Mouse (Mus musculus) brown adipose tissue, adult 24 weeks (tissue): ENCODE measurements around the gene Carmil3. TPM values are rescaled to one million over a fixed set of nuclear protein-coding genes. Genes with fewer than 3 reads are reported as not detected.

Experiments
- H3K27ac ChIP-seq: fragments of 200-500 bp; replicated peaks from 2 replicates; pipeline ENCODE4 v1.5.1; 2012; ENCODE audit warnings: low read depth, mild to moderate bottlenecking, low read length
- H3K4me1 ChIP-seq: fragments of 200-500 bp; 2 replicates; pipeline ENCODE4 v1.6.1; 2012; ENCODE audit warnings: low read length, mixed read lengths; ENCODE audit not compliant: control insufficient read depth, insufficient read depth, insufficient read length
- H3K4me3 ChIP-seq: fragments of 200-500 bp; 2 replicates; pipeline ENCODE4 v1.5.1; 2012; ENCODE audit warnings: low read depth, mild to moderate bottlenecking, low read length, moderate library complexity; ENCODE audit not compliant: insufficient read depth
- polyA plus RNA-seq: library from polyadenylated mRNA; stranded (reverse); fragments of >200 nt; gene quantifications from 2 replicates; pipeline ENCODE4 v1.2.4, GENCODE M21; 2012; ENCODE audit not compliant: missing spikeins, insufficient read depth, insufficient read length

Carmil3 gene
- polyA plus RNA-seq, 1 experiment, result 0.48 TPM

DNA sequence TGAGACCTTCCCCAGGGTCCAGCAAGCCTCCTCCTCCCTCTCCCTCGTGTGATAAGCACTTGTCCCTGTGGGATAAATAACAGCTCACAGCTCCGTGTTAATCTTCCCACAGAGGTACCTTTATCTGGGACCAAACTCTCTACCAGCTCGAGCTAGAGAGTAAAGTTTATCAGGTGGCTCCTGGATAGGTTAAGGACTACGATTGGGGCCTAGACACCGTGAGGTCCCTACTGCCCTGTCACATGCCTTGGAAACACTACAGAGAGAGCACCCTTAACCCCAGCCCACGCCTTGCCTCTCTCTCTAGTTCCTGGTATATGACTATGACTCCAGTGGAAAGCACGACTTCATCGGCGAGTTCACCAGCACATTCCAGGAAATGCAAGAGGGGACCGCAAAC, 23.5 kb downstream of the Carmil3 start:
- Histone ChIP-seq H3K4me1 (no peaks in the 10 kb centered on the region), H3K4me3 (no peak overlapping the region), H3K27ac (no peak overlapping the region)

DNA sequence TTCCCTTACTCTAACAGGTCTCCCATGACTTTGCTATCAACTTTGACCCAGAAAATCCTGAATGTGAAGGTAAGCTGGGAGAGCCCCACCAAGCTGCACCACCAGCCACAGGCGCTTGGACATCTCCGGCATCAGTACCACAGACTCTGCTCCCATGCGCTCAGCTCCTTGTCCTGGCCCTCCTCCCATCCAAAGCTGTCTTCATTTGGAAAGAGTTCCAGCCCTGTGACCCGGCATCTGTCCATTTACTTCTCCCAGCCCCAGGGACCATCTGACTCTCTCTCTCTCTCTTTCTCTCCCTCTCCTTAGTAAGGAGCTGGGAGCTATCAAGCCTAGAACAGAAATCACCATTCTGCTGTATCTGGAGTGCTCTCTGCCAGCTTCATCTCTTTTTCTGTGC, 25.4 kb downstream of the Carmil3 start:
- H3K4me3 ChIP-seq, result no peak overlapping the region

DNA sequence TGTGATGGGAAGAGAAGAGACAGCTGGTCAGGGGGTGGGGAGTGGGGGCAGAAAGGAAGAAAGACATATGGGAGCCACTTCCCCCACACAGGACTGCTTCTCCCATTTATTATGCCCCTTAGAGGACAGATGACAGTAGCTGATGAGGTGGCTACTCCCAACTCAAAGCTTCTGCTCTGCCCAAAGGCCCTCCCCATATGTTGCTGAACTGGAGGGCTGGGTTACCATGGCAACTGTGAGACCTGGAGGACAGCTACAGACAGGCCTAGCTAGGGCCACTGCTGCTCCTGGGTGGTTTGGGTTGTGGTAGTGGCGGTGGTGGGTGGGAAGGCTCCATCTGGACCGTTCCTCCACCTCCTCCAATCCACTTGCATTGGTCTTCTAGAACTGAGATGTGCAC, 28.4 kb downstream of the Carmil3 start:
- Histone ChIP-seq H3K4me3 (no peak overlapping the region), H3K27ac (no peak overlapping the region), H3K4me1 (no peaks in the 10 kb centered on the region)

More for the DNA sequence above, 25.4 kb downstream of the Carmil3 start:
- Histone ChIP-seq H3K27ac (no peak overlapping the region), H3K4me1 (no peaks in the 10 kb centered on the region)

DNA sequence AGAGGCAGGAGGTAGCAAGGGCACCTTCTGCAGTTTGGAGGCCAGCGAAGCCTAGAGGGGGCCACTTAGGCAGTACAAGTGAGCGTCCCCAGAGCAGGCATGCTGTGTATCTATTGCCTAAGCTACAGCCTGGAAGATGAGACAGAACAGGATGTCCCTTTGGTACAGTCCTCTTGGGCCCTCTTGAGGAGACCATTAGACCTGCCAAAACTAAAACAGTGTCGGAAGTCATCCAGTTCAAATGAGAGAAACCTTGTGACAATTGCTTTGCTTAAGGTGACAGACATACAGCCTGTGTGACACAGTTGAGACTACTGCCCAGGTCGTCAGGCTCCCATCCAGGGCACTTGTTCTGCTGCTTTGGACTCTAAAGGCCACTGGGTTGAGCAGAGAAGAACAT, 29.2 kb downstream of the Carmil3 start:
- no peaks in the 10 kb centered on the region for H3K4me1 ChIP-seq
- no peak overlapping the region for H3K4me3 ChIP-seq

DNA sequence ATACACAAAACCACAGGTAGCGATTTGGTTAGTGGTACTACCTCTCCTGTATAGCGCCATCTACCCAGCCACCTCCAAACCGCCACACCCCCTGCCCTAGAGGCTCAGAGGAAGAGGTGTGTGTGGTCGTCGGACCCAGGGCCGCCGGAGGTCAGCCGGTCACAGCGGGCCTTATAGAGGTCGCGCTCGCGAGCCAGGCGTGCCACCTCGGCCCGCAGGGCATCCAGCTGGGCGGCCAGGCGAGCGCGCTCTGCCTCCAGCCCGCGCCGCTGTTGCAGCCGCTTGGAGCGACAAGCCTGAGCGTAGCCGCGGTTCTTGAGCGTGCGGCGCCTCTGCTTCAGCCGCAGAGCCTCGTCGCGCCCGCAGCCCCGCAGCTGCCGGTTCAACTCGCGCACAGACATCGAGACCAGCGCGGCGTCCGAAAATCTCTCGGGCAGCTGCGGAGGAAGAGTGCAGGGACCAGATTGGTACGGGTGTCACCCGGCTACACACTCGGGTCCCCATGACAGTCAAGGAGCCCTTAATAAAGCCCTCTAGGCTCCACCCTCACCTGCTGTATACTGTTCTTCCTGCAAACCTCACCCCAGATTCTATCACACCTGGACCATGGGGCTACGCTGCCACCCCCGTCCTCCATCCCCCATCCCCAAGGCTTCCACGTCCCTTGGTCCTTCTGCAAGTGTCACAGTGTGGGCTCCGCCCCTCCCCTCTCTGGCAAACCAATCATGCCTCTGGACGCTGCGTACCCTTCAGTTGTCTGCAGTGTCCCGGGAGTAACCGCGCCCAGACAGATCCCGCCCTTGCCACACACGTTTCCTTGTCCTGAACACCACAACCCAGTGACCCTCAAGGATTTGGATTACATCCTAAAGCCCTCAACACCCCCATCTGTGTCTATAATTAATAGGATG, 30.3 kb downstream of the Carmil3 start:
- no peaks in the 10 kb centered on the region for H3K4me1 ChIP-seq
- peak overlapping the region; percentile 36 for H3K4me3 ChIP-seq
- H3K27ac ChIP-seq, result no peak overlapping the region

More for the DNA sequence above, 29.2 kb downstream of the Carmil3 start:
- no peak overlapping the region for H3K27ac ChIP-seq

DNA sequence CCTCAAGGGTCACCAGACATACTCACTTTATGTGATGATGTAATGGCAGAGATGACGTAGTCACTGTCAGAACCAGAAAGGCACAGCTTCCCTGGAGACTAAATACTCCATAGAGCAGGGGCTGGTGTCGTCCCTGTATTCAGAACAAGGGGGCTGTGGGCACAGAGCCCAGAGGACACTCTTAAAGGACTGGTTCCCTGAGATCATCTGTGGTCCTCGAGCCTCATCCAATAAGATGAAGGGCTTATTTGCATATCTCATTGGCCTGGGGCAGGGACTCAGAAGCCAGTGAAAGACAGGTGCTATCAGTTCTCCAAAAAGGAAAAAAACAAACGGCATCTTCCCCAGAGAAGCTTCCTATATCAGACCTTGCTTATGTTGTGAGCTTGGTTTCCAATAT, 33.6 kb downstream of the Carmil3 start:
- H3K4me1 ChIP-seq, result no peaks in the 10 kb centered on the region
- H3K27ac ChIP-seq, result no peak overlapping the region
- H3K4me3 ChIP-seq, result no peak overlapping the region

DNA sequence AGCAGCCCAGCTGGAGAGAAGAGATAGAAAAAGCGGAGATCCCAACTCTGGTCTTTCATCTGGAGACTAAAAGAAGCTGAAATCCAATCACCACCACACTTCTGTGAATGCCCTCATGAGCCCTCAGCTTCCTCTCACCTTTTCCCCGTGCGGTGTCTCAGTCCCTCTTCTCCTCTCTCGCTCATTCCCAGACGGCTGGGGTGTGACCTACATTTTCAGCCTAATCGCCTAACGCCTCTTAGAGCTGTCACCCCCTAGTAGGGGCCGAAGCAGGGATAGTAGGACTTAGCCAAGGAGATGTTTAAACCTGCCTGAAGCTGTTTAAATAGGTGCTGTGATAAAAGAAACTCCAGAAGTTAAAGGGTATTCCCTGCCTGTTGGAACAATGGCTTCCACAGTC, 34.3 kb downstream of the Carmil3 start, which contains the start of gene Nrl:
Gene Nrl, minus strand, starts transcription at position 197 of the 400 bp plus-strand sequence.
- Histone ChIP-seq H3K27ac (no peak within 1 kb of the TSS), H3K4me3 (no peak within 1 kb of the TSS), H3K4me1 (no peaks in the 10 kb centered on the region)

DNA sequence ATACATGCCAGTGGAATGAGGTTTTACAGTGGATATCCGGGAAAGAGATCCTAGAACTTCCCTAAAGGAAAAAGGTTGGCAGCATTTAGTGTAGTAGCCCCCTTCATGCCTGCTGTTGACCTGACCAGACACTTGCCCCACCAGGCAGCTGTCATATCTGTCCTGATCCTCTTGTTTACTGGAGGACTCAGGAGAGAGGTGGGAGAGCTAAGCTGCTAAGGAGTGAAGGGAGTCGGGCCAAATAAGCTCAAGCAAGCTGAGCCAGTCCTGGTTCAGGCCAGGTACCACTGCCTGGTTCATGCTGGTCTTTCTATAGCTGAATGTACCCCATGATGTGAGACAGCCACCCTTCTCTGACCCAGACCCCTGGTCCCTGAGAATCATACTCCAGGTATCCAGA, 36.2 kb downstream of the Carmil3 start:
- Histone ChIP-seq H3K4me1 (no peaks in the 10 kb centered on the region), H3K4me3 (no peak overlapping the region), H3K27ac (no peak overlapping the region)

DNA sequence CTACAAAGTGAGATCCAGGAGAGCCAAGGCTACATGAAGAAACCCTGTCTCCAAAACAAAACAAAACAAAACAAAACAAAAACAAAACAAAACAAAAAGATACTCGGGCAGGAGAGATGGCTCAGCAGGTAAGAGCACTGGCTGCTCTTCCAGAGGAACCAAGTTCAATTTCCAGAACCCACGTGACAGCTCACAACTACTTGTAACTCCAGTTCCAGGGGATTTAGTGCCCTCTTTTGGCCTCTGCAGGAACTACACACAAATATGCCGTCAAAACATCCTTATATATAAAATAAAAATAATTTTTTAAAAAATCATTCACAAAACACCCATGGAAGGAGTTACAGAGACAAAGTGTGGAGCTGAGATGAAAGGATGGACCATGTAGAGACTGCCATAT, 37.5 kb downstream of the Carmil3 start:
- Histone ChIP-seq H3K27ac (no peak overlapping the region), H3K4me3 (no peak overlapping the region), H3K4me1 (no peaks in the 10 kb centered on the region)

DNA sequence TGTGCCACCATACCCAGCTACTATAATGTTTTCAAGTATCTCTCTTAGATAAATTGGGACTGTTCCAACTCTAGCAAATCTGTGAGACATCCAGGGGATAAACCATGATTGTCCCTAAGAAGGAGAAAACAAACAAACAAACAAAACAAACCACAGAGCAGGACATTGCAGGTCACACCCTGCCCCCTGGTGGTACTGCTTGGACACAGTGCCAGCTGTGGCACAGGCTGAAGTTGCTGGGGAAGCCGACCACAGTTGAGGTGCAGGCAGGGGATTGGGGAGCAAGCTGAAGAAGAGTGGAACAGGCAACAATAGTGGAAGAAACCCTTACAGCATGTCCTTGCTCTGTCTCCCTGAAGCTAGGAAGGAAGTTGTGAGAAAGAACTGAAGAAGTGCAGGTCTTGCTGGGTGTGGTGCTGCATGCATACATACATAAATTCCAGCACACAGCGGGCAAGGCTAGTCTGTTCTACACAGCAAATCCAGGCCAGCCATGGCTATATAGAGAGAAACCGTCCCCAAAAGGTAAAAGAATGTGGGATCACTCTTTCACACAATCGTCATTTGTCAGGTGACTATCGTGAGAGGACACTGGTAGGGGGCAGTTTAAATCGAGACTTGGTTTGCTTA, 45.8 kb downstream of the Carmil3 start:
- Histone ChIP-seq H3K4me1 (no peaks in the 10 kb centered on the region), H3K4me3 (no peak overlapping the region), H3K27ac (no peak overlapping the region)

DNA sequence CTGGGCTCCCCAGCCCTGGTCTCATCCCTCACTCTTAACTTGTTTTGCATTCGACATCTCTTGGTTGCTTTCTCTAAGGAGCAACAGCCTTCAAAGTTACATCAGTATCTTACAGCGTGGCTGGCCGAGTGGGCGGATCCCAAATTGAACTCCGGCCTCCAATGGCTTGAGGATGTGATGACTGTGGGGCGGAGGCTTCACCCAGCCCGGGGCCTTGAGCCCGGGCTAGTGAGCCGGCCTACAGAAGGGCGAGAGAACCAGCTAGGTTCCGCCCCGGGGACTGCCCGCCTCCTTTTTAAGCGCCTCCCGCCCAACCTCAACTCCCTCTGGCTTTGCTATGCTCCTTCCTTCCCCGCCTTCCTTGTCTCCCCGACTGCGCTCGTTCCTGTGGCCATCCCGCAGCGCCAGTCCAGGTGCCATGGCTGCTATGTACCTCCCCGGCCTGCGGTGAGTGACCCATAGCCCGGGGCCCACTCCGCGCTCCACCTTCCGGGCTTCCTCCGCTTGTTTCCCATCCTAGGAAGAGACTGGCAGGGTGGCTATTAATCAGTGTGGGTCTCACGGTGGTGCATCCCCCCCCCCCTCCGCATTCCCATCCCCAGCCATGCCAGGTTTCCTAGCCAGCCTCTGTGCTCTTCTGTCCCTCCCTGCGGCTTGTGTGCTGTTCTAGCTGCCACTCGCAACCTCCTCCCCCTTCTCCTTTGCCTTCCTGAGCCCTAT, 49.8 kb downstream of the Carmil3 start, which contains the start of gene Pck2:
Gene Pck2, plus strand, starts transcription at position 200 of the 720 bp plus-strand sequence.
- H3K4me3 ChIP-seq, result peak within 1 kb of the TSS; percentile 75
- no peaks in the 10 kb centered on the region for H3K4me1 ChIP-seq
- peak within 1 kb of the TSS; percentile 64 for H3K27ac ChIP-seq

DNA sequence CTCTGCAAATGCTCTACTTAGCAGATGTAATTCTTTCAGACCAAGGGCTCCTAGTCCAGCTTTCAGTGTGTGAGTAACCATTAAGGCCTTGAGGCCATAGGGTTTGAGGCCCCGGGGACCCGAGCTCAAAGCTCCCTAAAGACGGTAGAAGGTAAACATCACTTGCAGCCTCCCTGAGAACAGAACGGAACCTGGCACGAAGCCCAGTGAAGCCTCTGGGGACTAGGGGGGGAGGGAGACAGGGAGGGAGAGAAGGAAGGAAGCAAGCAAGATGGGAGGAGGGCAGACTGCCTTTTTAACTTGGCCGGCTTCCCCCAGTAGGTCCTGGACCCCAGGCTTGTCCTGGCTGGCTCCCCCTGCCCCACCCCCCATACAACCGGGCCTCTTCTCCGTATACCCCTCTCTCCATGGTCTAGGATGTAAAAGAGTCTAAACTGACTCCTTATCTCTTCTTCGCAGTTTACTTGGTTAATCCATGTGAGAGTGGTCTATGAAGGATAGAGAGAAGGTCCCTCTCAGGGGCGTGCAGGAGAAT, 50.4 kb downstream of the Carmil3 start:
- Histone ChIP-seq H3K4me1 (no peaks in the 10 kb centered on the region), H3K27ac (peak overlapping the region; percentile 64)

DNA sequence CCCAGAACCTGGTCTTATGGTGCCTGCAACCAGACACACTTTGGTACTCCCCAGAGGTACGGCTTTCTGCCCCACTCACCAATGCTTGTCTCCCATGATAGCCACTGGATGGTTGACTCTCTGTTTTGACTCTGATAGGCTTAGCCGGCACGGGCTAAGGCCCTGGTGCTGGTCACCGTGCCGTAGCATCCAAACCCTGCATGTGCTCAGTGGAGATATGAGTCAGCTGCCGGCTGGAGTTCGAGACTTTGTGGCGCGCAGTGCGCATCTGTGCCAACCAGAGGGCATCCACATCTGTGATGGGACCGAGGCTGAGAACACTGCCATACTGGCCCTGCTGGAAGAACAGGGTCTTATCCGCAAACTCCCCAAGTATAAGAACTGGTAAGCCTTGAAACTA, 51.8 kb downstream of the Carmil3 start:
- Histone ChIP-seq H3K27ac (no peak overlapping the region), H3K4me1 (no peaks in the 10 kb centered on the region), H3K4me3 (no peak overlapping the region)

More for the DNA sequence above, 50.4 kb downstream of the Carmil3 start:
- H3K4me3 ChIP-seq, result peak overlapping the region; percentile 75

DNA sequence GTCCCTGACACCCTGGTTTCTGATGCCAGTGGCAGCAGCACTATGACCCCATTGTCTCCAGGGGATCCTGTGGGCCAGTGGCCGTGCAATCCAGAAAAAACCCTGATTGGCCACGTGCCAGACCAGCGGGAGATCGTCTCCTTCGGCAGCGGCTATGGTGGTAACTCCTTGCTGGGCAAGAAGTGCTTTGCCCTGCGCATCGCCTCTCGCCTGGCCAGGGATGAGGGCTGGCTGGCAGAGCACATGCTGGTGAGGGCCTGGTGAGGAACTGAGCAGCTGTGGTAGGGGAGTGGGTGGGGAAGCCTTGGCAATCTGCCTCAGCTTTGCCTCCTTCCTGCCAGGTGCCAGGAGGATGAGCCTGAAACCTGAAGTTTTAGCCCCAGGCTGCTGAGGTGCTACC, 53.9 kb downstream of the Carmil3 start:
- Histone ChIP-seq H3K4me1 (0 out of 2 replicates have a peak, but pooled peaks cover 3% of the 10 kb centered on the region), H3K4me3 (no peak overlapping the region), H3K27ac (no peak overlapping the region)

DNA sequence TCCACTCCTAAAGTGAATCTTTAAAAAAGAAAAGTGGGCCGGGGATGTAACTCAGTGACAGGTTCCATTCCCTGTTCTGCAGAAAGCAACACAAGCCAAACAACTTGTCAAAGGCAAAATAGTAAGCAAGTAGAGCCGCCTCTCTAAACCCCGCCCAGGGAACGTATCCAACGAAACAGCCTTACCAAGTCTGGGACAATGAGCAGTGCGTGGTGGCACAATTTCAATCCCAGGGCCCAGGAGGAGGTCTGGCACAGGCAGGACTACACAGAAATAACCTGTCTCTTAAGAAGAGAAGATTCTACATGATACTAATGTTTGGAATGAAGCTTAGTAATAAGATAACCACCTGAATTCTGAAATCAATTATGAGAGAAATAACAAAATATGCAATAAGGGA, 59.7 kb downstream of the Carmil3 start:
- H3K27ac ChIP-seq, result no peak overlapping the region
- no peak overlapping the region for H3K4me3 ChIP-seq
- H3K4me1 ChIP-seq, result 0 out of 2 replicates have a peak, but pooled peaks cover 3% of the 10 kb centered on the region
